Mouse (Mus musculus) gastrocnemius, postnatal 14 days (tissue): Measurements from ENCODE around the gene Gm12184. TPM values are rescaled to one million over a fixed set of nuclear protein-coding genes. Genes with fewer than 3 reads are reported as not detected.
"Not testable (repeated sequence)": the region's sequence is repeated elsewhere in the genome, so short reads cannot be mapped to it uniquely, and the experiment has no call there.

ENCODE experiments used
- DNase-seq: peaks from one replicate; pipeline ENCODE4 v3.0.0; 2021; ENCODE audit warnings: mixed read lengths
- intact Hi-C: fragments of 180-260 bp; cut with DNase I; formaldehyde crosslinking; loops from one replicate; pipeline ENCODE4 v1.15.1; 2025; ENCODE audit warnings: low total_unique reads
- total RNA-seq, 2 experiments: library from RNA; stranded (reverse); gene quantifications; 2 replicates each; pipeline ENCODE4 v1.2.3; 2021

Gm12184 gene
- total RNA-seq, 2 experiments from 2014 or later, result 2.7 to 3.0 TPM

DNA sequence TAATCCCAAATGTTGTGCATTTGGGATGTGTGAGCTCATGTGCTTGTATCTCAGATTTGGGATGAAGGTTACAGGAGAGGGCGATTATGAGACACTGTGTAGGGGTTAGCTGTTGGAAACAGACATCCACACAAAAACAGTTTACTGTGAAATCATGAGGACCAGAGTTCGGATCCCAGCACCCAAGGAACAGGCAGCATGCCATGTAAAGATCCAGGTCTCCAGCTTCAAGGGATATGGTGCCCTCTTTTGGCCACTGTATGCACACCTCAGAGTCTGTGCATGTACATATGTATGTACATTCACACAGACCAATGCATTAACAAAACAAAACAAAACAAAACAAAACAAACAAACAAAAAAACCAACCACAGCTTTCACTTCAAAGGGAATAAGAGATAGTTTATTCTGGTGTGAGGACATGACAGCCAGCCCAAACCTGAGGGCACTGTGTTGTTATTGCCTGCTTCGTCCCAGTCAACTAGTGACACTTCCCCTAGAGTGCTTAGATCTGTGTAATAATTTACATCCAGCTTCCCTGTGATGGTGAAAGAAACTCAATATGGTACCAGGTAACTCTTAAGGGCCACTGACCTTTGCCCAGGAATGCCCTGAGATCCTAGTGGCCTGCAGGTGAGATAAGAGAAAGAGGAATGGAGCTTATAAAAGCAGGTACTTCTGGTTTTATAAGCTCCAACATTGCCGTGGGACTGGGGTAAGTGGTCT, 25.0 kb upstream of the Gm12184 start:
- intact Hi-C loops, result no loop called here
- DNase-seq, result no peak

DNA sequence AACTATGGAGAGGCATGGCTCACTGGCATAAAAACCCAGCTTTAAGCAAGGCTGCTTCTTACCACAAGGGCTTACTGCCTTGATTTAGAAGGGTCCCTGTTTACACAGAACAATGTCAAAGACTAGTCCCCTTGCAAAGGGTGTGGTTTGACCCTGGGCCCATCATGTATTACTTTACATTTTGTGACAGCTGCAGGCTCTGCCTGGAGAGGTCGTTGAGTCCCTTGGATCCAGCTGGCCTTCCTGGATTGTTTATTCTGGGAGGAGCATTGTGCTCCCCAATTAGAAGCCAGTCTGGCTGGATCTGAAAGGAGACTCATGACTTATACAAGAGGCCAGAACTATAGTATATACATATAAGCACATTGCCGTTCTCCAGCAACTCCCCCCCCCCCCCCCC, 23.8 kb upstream of the Gm12184 start:
- intact Hi-C loops, result no loop called here

GRCm38 (mm10) chr11:48846881-48847280, 20.4 kb upstream of the Gm12184 start:
- DNase-seq, result no peak
- intact Hi-C loops, result no loop called here

More for the DNA sequence above, 23.8 kb upstream of the Gm12184 start:
- DNase-seq, result no peak

DNA sequence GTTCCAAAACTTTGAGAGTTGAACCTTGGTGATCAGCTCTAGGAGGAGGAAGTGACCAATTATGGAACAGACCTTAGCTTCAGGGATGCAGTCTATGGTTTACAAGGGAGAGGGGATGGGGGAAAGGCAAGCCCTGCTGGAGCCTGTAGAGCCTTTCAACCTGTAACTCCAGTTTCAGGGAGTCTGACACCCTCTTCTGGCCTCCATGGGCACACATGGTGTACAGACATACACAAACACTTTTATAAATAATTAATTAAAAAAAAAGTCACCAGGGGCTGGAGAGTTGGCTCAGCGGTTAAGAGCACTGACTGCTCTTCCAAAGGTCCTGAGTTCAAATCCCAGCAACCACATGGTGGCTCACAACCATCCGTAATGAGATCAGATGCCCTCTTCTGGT, 19.9 kb upstream of the Gm12184 start:
- intact Hi-C loops, result not testable (repeated sequence)

GRCm38 (mm10) chr11:48845244-48845815, 18.9 kb upstream of the Gm12184 start:
- no peak for DNase-seq
- intact Hi-C loops, result no loop called here

More for the DNA sequence above, 19.9 kb upstream of the Gm12184 start:
- DNase-seq, result not testable (repeated sequence)

GRCm38 (mm10) chr11:48844309-48844708, 17.9 kb upstream of the Gm12184 start:
- no peak for DNase-seq
- intact Hi-C loops, result no loop called here

DNA sequence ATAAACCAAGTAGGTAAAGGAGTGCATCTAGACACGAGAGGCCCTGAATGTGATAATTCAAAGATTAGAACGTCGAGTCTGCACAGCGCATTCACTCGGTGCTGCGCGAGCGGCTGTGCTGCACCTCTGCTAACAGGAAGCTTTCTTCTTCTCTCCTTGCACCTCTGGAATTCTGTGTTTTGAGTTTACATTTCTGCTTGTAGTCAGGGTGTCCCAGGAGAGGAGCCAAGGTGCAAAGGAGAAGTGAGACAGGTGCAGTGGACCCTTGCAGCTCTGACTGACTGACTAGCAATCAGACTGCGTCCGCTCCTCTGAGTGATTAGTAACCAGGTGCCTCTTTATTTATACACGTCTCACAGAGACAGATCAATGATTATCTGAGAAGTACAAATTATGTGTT, 16.7 kb upstream of the Gm12184 start:
- DNase-seq, result no peak
- intact Hi-C loops, result no loop called here

GRCm38 (mm10) chr11:48842378-48842792, 15.9 kb upstream of the Gm12184 start:
- no peak for DNase-seq
- intact Hi-C loops, result no loop called here

- DNase-seq, result no peak
- intact Hi-C loops, result no loop called here
These were observed 14.8 kb upstream of the Gm12184 start for GRCm38 (mm10) chr11:48841213-48841612.

DNA sequence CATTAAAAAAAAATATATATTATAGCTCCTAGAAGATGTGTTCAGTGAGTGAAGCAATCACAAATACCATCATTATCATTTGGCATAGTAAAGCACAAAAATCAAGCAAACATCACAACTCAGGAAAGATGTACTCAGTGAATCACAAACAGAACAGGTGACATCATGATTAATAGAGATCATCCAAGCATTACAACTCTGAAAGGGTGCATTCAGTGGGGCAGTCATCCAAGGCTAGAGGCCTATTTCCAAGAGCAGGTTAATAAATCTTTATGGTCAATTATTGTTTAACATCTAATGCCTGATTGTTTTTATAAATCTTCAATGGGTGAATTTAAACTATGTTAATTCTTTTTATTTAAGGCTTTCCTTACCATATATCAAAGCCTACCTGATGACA, 14.3 kb upstream of the Gm12184 start:
- intact Hi-C loops, result no loop called here
- DNase-seq, result no peak

DNA sequence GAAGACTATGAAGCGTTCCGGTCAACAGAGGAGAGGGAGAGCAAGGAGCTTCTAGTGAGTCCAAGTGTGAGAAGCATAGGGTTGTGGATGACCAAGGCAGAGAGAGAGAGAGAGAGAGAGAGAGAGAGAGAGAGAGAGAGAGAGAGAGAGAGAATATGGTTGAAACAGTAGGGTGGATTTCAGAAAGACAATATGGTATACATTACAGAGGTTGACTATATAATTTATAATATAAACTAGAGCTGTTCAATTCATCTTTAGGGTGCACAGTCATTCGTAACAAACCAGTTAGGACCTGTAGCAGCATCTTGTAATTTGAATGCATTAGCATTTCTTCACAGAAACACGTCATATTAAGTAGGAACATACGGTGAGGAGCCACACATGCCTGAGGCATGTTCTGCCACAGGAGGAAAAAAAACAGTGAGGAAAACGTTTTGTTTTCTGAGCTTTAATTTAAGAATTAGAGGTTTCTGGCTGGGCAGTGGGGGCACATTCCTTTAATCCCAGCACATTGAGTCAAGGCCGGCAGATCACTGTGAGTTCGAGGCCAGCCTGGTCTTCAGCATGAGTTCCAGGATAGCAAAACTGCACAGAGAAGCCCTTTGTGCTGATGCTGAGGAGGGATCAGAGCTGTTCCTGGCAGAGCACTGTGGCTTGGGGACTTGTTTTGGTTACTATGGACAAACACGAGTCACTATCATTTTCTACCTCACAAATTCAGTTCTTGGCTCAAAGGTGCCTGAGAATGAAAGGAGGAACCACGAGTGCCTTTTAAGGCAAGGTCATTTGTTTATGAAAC, 12.6 kb upstream of the Gm12184 start:
- intact Hi-C loops, result no loop called here
- DNase-seq, result no peak

DNA sequence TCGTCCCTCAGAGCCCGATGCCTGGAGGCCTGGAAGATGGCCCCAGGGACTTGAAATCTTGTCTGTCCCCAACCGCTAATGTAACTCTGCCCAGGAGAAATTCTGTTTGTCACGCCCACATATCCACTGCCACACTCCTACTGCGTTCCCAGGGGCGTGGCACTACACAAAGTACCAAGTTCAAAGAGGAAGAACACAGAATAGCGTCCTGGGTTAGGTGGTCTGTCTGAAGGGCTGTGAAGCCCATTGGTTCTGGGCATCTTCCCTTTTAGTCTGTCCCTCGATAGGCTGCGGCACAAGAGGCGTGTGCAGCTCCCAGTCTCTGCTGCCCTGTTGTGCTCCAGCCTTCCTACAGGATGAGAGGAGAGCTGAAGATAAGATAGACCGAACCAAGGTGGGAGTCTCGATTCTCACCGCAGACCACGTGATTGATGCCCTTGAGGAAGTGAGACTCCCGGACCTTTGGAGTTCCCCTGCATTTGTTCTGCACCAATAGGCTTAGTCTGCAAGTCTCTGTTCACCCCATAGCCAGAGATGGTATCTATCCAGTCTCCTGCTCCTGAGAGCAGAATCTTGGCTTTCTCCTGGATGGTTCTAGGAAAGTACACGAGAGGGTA, 11.8 kb upstream of the Gm12184 start:
- intact Hi-C loops, result no loop called here
- DNase-seq, result no peak

DNA sequence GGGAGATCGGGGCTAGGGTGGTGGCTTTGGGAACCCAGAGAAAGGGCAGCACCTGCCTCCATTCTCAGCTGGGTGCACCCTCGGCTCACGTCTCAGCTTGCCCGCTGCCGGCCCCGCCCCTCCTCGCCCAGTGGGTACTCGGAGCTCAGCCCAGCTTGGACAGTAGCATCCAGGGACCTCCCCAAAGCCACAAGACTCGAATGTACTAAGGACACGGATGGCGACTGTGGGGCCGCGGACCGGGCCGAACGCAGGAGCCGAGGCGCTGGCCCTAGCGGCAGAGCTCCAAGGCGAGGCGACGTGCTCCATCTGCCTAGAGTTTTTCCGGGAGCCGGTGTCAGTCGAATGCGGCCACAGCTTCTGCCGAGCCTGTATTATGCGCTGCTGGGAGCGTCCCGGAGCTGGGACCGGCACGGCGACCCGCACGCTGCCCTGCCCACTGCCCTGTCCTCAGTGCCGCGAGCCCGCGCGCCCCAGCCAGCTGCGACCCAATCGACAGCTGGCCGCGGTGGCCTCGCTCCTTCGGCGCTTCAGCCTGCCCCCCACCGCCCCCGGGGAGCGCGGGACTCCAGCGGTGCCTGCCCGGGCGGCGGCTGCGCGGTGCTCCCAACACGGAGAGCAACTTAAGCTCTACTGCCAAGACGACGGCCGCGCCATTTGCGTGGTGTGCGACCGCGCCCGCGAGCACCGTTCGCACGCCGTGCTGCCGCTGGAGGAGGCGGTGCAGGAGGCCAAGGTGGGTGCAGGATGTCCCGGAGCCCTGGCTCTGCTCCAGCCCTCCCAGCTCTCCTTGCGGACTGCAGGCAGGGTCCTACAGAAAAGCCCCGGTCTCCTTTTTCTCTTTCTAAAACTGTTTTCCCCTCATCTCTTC, 11.1 kb upstream of the Gm12184 start:
- intact Hi-C loops, result no loop called here
- peak; percentile 69 for DNase-seq

GRCm38 (mm10) chr11:48836990-48837309, 10.5 kb upstream of the Gm12184 start:
- DNase-seq, result peak; percentile 84
- intact Hi-C loops, result no loop called here

- intact Hi-C loops, result no loop called here
These were observed 9.5 kb upstream of the Gm12184 start for GRCm38 (mm10) chr11:48835923-48836322.

GRCm38 (mm10) chr11:48833731-48834639, 7.5 kb upstream of the Gm12184 start:
- intact Hi-C loops, result no loop called here

More at GRCm38 (mm10) chr11:48835923-48836322, 9.5 kb upstream of the Gm12184 start:
- DNase-seq, result no peak

GRCm38 (mm10) chr11:48833078-48833730, 6.7 kb upstream of the Gm12184 start:
- intact Hi-C loops, result no loop called here

More at GRCm38 (mm10) chr11:48833731-48834639, 7.5 kb upstream of the Gm12184 start:
- DNase-seq, result peak; percentile 89

GRCm38 (mm10) chr11:48831273-48831672, 4.8 kb upstream of the Gm12184 start:
- intact Hi-C loops, result no loop called here
- DNase-seq, result no peak

More at GRCm38 (mm10) chr11:48833078-48833730, 6.7 kb upstream of the Gm12184 start:
- DNase-seq, result no peak
